Mouse (Mus musculus): ENCODE measurements around the gene Myo5c.

GRCm38 (mm10) chr9:75322099-75322885 lies 90.5 kb downstream of the Myo5c start:
- TF ChIP-seq CTCF (IDR thresholded peaks at IDR 0.05; ENCODE audit: extremely low read depth, insufficient read depth, insufficient read length, insufficient replicate concordance) = no peak
- TF ChIP-seq POLR2A (IDR thresholded peaks at IDR 0.05; ENCODE audit: low read depth, low read length) = no peak
